Mouse (Mus musculus) megakaryocyte-erythroid progenitor cell, adult 5-6 weeks (primary cell): Measurements from ENCODE around the gene Ubxn7. TPM values are rescaled to one million over a fixed set of nuclear protein-coding genes. Genes with fewer than 3 reads are reported as not detected.
"Not testable (repeated sequence)": the region's sequence is repeated elsewhere in the genome, so short reads cannot be mapped to it uniquely, and the experiment has no call there.

ENCODE experiments used
- ATAC-seq: replicated peaks from 2 replicates; pipeline ENCODE4 v1.8.0; 2016; ENCODE audit warnings: mild to moderate bottlenecking, inconsistent platforms; ENCODE audit not compliant: severe bottlenecking, poor library complexity, low FRiP score, low TSS enrichment
- total RNA-seq, 2 experiments: library from RNA; stranded (forward) in 1 of 2; stranded (reverse) in 1 of 2; fragments of 200-1000, 215-1000 nt in 1 of 2; fragments of >200 nt in 1 of 2; fragmentation: Nextera tagmentation in 1 of 2; gene quantifications; 2 replicates each; pipeline ENCODE4 v1.2.3; 2014 to 2017

Gene Ubxn7
- total RNA-seq (2014; fragmentation: Nextera tagmentation), result 22.2 and 29.3 TPM in 2 replicates
- total RNA-seq (2017), result 32.3 and 32.7 TPM in 2 replicates

- peak; percentile 92 for ATAC-seq
Measured at GRCm38 (mm10) chr16:32332040-32332555, at the start of gene Ubxn7. TSS of gene Ubxn7 (plus strand) at chr16:32332257.

GRCm38 (mm10) chr16:32282608-32283007 lies 49.4 kb upstream of the Ubxn7 start:
- ATAC-seq, result no peak

GRCm38 (mm10) chr16:32291821-32292220 lies 40.2 kb upstream of the Ubxn7 start:
- no peak for ATAC-seq

- ATAC-seq, result not testable (repeated sequence)
Measured at GRCm38 (mm10) chr16:32299617-32300016, 32.4 kb upstream of the Ubxn7 start.

DNA sequence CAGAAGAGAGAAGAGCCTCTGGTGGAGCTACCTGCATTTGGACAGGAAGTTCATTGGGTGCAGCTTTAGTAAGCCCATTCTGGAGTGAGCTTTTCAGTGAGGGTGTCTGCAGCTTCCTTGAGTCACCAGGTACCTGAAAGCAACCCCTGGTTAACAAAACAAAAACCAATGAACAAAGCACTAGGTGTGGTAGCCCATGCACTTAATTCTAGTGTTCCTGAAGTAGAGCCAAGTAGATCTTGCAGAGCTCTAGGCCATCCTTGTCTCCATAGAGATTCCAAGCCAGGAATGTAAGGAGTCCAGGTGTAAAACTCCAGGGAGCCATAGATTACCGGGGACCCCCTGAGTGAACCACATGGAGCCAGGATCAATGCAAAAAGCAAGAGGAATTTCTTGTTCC lies 29.0 kb upstream of the Ubxn7 start:
- no peak for ATAC-seq

DNA sequence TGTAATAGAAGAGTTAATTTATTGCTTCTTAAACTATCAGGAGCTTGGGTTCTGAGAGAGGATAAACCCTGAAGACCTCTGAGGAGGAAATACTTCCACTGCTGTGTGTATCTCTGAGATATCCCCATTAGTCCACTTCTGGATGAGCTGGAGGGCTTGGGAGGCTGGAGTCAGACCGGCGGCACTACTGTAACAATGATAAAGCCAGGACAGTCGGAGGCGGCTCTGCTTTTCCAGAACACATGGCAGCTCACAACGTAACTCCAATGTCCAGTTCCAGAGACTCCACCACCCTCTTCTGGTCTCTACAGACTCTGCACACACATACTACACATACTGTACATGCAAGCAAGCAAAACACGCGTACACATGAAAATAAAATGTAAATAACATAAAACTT lies 28.2 kb upstream of the Ubxn7 start:
- no peak for ATAC-seq

GRCm38 (mm10) chr16:32311970-32312369 lies 20.1 kb upstream of the Ubxn7 start:
- no peak for ATAC-seq

DNA sequence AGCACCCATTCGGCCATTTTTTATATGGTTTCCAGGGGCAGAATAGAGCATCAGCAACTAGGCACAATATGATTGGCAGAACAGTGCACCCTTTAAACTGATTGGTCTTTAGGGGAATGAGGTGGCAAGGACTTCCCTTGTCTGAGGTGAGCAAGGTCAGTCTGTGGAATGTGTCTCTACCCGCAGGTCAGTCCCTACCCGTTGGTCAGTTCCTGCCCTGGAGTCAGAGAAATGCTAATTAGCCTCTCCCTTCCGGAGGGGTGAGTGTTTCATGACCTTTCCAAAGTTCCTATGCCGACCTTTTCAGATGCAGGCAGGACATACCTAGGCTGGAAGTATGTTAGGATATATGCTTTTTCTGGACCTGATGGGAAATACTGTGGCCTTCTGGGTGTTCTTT lies 19.7 kb upstream of the Ubxn7 start:
- ATAC-seq, result no peak

GRCm38 (mm10) chr16:32312859-32313258 lies 19.2 kb upstream of the Ubxn7 start:
- no peak for ATAC-seq

- ATAC-seq, result no peak
Measured at GRCm38 (mm10) chr16:32316601-32317000, 15.5 kb upstream of the Ubxn7 start.

- no peak for ATAC-seq
Measured at GRCm38 (mm10) chr16:32323953-32324352, 8.1 kb upstream of the Ubxn7 start.

GRCm38 (mm10) chr16:32330876-32331670 lies 984 bp upstream of the Ubxn7 start:
- ATAC-seq, result no peak

- ATAC-seq, result peak; percentile 63; the same call in 1 of the 2 replicates
Measured at GRCm38 (mm10) chr16:32332556-32333511, 777 bp downstream of the Ubxn7 start.

GRCm38 (mm10) chr16:32335146-32335545 lies 3.1 kb downstream of the Ubxn7 start:
- ATAC-seq, result no peak

DNA sequence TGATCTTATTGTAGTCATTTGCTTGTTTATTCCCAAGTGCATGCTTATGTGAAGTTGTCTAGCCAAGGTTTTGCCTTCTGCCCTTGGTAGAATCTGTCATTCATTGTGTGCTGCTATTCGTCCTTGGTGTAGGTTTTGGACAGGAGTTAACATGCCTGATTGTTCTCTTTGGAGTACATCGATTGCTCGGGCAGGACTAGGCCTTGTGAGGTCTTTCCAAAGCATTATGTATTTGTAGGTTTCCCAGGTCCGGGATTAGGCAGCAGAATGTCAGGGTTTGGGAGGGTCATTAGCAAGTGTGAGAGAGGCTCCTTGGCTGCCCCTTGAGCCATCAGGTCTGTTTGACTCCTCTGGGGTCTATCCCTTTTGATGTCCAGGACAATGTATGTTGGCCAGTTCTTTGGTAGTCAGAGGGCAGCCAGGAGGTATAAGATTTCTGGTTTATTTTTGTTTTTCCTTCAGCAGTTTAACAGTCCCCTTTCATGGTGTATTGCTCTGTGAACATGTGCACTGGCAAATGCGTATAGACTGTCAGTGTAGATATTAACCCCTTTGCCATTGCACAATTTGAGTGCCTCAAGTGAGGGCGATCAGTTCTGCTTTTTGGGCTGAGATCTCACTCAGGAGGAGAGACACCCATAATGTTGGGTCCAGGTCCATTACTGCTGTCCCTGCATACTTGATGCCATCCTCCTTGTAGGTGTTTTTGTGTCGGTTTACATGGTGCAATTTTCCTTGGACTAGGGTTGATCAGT lies 4.1 kb downstream of the Ubxn7 start:
- ATAC-seq, result no peak

GRCm38 (mm10) chr16:32337001-32337400 lies 4.9 kb downstream of the Ubxn7 start:
- no peak for ATAC-seq

- ATAC-seq, result no peak
Measured at GRCm38 (mm10) chr16:32340451-32340850, 8.4 kb downstream of the Ubxn7 start.

DNA sequence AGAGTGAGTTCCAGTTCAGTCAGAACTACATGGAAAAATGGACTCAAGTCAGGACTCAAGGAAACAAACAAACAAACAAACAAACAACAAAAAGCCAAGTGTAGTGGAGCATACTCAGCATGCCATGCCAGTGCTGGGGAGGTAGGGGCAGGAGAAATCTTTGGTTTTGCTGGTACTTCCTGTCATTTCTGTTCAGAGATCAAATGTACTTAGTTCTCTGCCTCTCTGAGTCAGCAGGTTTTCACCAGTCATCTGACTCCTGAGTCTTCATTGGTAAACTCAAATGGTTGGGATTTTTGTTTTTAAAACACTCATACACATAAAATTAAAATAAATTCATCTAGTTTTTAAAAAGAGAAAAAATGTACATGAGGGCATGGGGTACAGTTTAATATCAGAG lies 13.5 kb downstream of the Ubxn7 start:
- ATAC-seq, result no peak

GRCm38 (mm10) chr16:32350776-32351175 lies 18.7 kb downstream of the Ubxn7 start:
- ATAC-seq, result no peak
